Mouse (Mus musculus) mature B cell (primary cell): ENCODE data around the gene Astn1.

Experiments
- in situ Hi-C: fragments of 300-500 bp; cut with MboI; formaldehyde crosslinking; loops from 2 replicates; pipeline ENCODE4 v1.14.3; 2019

Gene Astn1

DNA sequence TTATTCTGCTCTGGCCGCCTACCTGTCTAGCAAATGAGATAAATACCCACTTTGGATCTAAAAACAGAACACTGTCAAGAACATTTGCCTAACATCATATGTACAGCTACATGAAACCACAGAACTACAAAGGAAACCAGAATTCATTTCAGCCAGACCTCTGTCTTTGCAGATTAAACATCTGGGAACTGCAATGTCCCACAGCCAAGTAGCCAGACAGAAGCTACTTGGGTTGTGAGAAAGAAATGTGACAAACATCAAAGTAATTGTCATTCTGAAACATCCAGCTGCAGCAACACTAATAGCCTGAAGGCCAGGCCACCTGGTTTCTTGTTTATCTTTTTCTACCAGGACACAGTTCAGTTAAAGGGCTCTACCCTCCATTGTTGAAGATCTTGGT is 245.1 kb downstream of the Astn1 start:
- in situ Hi-C loops: no loop called here

DNA sequence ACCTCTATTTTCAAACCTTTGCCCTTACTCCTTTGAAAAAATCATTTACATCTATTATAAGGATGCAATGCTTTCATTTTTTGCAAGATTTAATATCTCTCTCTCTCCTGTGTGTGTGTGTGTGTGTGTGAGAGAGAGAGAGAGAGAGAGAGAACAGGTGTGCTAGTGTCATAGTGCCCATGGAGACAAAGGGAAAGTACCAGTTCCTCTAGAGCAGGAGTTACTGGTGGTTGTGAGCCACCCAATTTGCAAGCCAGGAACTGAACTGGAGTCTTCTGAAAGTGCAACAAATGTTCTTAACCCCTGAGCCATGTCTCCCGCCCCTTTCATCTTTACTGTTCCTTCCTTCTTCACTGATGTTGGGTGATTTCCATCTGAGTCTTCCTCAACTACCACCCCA is 253.1 kb downstream of the Astn1 start:
- in situ Hi-C loops: no loop called here

DNA sequence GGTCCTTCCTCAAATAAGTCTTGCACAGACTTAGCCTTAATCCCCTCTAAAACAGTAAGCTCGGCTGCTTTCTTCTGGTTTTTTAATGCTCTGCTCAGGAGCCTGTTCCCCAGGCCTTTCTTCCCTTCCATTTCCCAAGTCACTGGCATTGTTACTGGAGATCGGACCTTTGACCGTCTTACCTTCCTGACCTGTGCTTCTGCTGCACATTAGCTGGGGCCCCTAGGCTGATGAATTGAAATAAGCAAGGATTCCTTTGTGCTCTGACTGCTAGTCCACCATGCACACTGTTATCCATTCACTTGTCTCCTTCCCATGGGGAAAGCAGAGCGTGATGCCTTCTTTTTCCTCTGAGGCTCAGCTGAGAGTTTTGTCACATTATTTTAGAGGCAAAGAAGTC is 255.9 kb downstream of the Astn1 start:
- in situ Hi-C loops: no loop called here

DNA sequence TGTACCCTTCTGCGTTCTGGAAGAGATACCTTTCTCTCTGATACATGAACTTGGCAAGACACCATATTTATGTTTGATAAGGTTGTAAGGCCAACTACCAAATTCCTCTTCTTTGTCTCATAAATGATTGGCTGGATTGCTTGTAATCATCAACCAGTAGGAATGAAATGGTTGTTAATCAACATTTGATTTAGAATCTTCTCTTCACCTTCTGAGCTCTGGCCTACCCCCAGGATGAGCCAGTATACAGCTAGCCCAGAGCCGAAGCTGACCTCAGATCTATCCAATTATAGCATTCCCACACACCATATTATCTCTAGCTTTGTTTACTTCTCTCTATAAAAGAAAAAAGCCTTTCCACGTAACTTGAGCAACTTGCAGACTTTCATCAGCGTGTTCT is 270.9 kb downstream of the Astn1 start:
- in situ Hi-C loops: no loop called here

DNA sequence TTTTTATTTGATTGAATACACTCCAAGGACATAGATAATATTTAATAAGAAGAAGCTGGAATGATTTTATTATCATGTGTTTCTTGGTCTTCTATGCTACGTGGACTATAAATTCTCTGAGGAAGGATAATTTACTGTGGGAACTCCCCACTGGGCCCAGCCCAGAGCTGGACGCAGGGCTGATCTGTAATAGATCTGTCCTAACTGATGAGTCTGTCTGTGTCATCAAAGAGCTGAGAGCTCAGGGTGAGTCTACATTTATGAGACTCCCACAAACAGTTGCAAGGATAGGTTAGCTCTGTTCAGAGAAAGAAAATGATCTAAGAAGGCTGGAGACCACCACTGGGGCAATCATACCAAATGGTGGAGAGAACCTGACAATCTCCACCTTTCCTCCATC is 271.4 kb downstream of the Astn1 start:
- in situ Hi-C loops: no loop called here

DNA sequence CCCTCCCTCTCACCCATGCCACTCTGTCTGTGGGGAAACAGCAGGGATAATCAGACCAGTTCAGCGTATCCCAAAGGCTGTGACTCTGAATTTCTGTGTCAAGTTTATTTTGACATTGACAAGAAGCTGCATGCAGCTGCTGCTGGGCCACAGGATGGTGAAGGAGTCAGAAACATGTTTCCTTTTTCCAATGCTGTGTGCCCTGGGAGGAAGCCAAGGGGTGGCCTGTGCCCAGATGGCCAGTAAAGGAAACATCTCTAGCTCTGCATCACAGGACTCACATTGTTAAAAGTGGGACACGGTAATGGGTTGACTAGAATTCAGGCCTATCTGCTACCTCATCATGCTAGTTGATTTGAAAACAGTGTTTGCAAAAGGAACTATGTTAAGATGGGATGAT is 279.2 kb downstream of the Astn1 start:
- in situ Hi-C loops: no loop called here

DNA sequence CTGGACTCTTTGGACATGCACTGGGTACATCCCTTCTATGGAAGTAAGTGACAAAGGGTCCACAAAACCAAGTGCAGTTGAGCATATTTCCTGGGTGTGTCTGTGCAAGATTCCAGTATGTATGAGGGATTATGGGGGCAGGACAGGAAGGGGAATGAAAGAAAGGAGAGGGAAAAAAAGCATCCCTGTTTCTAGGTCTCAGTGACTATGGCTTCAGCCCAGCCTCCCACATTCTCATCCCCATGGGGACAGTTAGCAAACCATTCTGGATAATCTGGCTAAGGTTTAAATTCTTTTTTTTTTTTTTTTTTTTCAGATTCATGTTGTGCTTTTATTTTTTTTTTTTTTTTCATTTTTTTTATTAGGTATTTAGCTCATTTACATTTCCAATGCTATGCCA is 280.2 kb downstream of the Astn1 start:
- in situ Hi-C loops: no loop called here

DNA sequence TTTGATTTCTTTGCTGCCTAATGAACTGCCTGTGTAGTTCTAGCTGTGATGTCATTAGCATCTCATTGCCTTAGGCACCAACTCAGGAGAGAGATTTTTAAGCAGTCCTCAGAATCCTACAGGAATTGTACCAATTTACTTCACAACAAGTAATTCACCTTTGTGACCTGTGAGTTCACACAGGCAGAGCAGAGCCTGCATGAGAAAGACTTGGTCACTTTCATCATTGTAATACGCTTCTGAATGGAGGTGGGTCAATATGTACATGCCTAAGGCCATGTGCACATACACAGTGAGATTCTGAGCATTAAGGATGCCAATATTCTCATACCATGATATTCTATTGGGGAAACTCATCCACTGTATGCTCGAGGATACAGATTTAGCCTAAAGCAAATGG is 290.7 kb downstream of the Astn1 start:
- in situ Hi-C loops: no loop called here

DNA sequence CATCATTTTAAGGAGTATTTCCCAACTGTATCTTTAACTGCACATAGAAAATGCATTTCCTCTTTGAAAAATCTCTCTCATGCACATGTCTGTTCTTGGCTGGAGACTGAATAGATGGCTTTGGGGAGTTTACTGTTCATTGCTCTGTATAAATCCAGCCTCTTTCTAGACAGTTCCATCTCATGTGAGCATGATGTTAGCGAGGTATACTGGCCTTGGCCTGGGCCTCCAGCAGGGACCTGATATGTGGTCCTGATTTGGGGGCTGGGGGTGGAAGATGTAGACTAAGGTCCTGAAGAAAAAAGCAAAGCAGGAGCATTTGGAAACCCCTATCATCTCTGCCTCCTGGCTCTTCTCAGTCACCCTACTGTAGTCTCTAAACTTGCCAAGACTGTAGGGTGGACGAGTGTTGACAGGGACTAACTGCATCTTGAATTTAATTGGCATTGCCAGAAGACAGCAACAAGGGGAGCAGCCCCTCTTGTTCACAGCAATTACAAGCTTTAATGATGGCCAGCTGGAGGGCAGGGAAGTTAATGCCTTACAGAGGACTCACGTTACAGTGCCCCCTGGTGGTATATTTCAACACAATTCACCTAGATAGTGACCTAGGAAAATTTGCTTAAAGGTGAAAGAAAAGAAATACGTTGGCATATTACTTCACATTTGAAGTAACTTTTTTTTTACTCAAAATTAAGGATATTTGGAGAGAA is 291.9 kb downstream of the Astn1 start:
- in situ Hi-C loops: no loop called here

DNA sequence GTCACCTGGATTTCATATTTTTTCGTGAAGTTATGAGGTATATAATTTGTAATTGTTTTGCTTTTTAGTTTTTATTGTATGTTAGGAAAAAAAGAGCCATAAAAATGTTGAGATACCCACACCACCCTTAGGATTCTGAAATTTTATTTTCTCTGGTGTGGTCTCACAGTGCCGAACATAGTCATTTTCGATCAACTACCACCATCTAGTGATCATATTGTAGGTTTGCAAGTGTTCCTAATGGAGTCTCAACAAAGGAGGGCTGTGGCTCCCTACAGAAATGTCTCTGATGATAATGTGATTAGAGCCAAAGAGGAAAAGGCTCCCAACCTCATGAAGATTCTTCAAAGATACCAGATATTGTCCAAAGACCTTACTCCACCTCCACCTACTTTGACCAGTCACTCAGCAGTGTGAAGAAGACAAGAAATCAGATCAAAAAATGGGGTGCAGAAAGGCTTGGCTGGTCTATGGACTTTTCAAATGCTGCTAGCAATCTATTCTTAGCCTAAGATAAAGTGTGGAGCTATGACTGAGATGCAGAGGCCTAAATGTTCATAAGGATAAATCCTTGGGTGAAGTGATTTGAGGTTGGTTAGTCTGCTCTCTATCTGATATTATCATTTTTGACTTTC is 292.6 kb downstream of the Astn1 start:
- in situ Hi-C loops: no loop called here

DNA sequence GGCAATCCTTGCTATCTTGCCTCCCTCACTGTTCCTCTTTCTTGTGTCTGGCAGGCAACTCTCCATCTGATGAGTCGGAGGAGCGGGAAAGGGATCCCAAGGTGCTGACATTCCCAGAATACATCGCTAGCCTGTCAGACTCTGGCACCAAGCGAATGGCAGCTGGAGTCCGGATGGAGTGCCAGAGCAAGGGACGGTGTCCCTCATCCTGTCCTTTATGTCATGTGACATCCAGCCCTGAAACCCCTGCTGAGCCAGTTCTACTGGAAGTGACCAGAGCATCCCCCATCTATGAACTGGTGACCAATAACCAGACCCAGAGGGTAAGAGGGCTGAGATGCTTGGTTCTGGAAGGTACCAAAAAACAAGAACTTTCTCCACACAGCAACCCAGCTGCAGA is 294.9 kb downstream of the Astn1 start:
- in situ Hi-C loops: no loop called here

DNA sequence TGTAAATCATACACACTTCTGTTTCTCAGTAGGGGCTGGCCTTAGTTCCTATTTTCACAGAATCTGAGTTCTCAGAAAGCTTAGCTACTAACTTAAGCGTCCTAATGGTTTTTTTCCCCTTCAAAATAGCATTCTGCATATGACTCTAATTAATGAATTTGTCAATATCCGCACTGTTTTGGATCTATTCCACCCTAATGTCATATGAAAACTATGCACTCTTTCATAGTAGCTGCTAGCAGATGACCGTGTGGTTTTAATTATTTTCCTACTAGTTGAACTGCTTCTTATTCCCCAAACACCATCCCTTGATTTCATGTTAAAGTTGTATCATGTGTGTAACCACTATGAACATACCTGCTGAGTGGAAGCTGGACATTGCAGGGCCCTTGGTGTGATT is 303.9 kb downstream of the Astn1 start:
- in situ Hi-C loops: no loop called here

DNA sequence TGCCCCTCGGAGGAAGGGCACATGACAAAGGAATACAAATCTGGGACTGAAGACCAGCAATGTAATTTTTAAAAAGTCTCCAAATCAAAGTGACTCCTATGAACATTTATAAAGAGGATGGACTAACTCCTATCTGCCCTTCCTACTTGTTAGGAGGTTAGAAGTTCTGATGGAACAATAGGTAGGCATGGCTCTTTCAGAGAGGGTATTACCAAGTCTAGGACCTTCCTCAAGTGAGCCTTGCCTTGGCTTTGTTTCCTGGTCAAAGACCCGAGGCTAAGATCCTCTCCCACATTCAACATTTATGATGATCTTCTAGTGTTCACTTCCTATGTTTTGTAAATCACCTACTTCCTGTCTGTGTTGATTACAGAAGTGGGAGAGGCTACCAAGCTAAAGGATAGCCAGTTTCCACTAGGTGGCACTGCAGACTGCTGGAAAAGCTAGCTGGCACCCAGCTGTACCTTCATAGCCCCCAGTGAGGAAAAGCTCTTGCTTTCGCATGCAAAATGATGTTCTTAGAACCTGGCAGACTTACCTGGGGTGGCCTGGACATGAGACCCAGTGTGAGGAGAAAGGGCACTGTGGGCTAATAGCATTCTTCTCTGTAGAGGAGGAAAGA is 308.0 kb downstream of the Astn1 start:
- in situ Hi-C loops: no loop called here

DNA sequence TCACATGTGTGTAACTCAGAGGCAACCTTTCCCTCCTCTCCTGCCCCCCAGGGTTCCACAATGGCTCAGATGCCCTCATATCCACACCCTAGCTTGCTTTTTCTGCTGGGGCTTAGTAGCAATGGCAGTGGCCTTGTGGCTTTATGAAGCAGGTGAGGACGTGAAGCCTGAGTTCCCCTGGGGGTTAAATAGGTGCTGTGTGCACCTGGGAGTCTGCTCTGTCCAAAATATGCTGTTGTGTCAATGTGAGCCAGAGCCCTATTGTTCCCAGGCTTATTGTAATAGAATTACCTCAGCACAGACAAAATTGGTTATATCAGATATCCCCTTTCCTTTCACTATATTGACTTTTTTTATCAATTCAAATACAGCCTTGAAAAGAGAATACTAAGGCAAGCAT is 325.7 kb downstream of the Astn1 start:
- in situ Hi-C loops: no loop called here

DNA sequence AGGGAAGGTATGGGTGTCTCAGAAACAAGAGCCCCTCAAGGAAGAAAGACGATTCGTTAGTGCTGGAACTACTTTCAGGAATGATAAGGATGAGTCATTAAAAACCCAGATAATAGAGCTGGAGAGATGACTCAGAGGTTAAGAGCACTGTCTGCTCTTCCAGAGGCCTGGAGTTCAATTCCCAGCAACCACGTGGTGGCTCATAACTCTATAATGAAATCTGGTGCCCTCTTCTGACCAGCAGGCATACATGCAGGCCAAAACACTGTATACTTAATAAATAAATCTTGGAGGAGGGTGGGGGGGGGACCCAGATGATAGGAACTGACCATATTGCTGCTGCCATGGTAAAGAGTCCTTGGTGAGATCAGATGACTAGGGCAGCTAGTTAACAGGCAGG is 335.4 kb downstream of the Astn1 start:
- in situ Hi-C loops: no loop called here

DNA sequence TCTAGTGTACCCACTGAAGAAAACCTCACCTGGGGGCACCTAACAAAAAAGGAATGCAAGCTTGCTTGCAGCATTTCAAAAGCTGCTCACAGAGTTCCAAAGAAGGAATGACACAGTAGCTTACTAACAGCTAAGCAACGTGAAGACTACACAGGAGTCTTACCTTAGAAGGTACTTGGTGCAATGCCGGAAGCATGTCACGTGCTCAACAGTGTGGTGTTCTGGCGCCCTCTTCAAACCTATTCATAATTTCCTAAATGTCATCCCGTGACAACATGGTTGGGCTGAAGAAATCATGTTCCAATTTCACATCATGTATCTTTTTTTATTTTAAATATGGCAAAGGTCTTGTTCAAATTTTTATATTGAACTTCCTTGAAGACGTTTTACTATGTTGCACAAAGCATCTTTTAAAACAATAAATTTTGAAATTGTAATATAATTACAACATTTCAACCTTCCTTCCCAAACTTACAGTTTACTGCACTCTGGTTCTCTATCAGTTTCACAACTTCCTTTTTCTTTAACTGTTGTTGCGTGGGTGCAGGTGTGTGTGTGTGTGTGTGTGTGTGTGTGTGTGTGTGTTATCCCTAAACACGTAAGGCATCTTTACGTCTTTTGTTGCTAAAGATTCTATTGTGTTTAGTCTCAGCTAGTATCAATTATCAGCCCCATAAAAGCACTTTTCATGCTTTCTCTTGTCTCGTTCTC is 335.9 kb downstream of the Astn1 start:
- in situ Hi-C loops: no loop called here

DNA sequence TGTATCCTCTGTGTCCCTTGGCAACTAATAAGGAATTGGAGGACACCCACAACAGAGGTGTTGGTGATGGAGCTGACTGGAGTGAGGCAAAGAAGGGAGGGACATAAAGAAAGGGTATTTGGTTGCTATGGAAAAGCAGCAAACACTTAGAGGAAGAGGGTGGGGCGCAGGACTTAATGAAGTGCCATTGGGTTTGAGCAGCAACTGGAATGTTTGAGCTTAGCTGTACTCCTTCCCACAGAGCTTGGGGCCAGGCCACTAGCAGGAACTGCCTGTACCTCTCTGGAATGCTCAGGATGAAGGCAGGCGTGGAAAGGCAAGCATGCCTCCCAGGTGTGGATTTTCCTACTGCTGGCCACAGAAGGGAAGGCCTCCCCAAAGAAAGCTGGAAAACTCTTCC is 337.2 kb downstream of the Astn1 start:
- in situ Hi-C loops: no loop called here

DNA sequence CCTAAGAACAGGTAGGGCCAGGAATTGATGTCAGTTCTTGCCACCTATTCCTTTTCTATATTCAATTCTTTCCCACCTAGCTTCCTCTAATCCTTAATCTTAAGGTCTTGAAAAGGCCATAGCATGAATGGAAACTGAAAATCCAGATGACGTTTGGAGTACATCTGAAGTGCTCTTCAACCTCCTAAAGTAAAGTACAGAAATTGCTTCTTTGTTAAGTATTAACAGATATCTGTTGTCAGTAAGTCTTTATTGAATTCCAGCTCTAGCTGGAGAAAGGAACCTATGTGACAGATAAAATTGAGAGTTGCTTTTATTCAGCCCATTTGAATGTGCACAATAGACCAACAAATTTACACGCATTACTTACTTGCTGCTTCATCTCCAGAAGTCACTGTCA is 338.1 kb downstream of the Astn1 start:
- in situ Hi-C loops: no loop called here

DNA sequence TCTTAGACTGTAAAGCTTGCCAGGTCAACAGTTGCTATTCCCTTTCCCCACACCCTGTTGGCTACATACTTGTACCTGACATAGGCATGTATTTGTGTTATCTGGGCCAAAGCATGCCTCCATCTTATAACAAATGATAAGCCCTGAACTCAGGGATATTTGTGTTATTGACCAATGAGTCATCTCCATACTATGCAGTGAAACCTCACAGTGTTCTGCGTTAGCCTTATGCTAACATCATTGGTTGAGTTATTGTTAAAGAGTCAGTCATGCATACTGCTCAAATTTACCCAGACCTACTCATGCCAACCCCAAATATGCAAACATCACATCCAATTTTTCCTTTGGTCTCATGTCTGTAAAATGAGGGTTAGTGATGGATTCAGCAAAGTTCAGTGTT is 339.3 kb downstream of the Astn1 start:
- in situ Hi-C loops: no loop called here

DNA sequence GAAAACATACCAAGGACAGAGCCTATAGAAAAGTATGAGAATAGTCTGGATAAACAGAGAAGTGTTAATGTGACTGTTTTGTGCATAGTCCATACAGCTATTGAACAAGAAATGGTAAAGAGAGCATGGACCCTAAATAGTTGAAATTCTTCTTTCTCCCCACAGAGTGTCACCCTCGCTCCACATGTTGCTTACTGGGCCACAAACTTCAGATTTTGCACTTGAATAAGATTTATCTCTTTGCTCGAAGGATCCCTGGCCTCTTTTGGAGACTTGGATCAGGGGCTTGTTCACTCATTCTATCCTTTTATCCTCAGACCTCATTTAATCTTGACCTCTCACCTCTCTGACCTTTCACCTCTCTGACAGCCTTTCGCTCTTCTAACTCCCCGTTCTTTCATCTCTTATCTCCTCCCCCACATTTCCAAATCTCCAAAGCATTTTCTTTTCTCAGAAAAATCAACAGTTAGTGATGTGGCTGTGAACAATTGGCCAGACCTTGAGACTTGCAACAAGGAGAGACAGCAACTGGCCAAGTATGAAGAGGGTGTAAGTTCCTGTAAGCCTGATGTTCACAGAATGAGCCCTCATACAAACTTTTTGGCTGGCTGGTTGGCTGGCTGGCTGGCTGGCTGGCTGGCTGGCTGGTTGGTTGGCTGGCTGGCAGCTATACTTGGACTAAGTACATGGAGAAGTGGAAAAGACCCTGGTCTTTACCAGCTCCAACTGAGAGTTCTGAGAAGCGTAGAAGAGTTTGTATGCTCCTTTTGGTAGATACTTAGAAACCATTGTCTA is 351.4 kb downstream of the Astn1 start:
- in situ Hi-C loops: no loop called here

DNA sequence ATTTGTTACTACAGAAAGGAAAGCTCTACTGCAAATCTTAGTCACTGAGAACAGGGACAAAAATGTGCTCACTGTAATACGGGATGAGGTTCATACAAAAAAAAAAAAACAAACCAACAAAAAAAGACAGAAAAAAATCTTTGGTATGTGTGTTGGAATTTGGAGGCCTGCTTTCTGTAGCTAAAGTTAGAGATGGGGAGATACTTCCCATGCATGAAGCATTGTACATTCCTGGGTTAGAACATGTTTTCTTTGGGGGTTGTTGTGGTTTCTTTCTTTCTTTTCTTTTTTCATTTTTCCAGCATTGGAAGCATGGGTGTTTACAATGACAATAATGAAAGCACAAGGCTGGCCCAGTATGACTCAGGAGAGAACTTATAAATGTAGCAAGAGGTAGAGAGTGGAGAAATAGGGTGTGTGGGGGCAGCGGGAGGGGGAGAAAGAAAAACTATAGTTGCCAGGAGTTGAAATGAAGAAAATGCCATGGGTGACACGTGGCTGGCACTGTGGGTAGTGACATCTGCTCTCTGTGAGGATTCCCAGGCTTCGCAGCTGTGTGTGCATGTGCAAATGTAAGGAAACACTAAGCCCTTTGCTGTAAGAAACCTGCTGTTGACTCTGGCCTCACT is 370.9 kb downstream of the Astn1 start:
- in situ Hi-C loops: no loop called here
